Mouse (Mus musculus) limb, embryonic 11.5 days (tissue): Measurements from ENCODE around the gene Cldnd1. TPM values are rescaled to one million over a fixed set of nuclear protein-coding genes. Genes with fewer than 3 reads are reported as not detected.

Source experiments
- ATAC-seq: fragments of 200-750 bp; cut with Nextera tagmentation; 2 replicates; pipeline ENCODE4 v1.8.0; 2017; ENCODE audit warnings: low read depth; ENCODE audit not compliant: insufficient number of reproducible peaks, low FRiP score, low TSS enrichment
- DNase-seq: peaks from one replicate; pipeline ENCODE4 v3.0.0-alpha.2; 2015; ENCODE audit warnings: low spot score
- H3K27ac ChIP-seq: fragments of 300-500 bp; sonication (generic); replicated peaks from 2 replicates; pipeline ENCODE4 v1.5.1; 2014; ENCODE audit warnings: low read depth, mild to moderate bottlenecking, low read length
- H3K27me3 ChIP-seq: fragments of 300-500 bp; sonication (generic); 2 replicates; pipeline ENCODE4 v1.6.1; 2014; ENCODE audit warnings: mild to moderate bottlenecking, low read length, mixed read lengths; ENCODE audit not compliant: control insufficient read depth, insufficient read depth
- H3K36me3 ChIP-seq: fragments of 300-500 bp; sonication (generic); 2 replicates; pipeline ENCODE4 v1.6.1; 2014; ENCODE audit warnings: mild to moderate bottlenecking, low read length, moderate library complexity, mixed read lengths; ENCODE audit not compliant: control insufficient read depth, insufficient read depth
- H3K4me1 ChIP-seq: fragments of 300-500 bp; sonication (generic); 2 replicates; pipeline ENCODE4 v1.6.1; 2014; ENCODE audit warnings: low read length, mixed read lengths; ENCODE audit not compliant: control insufficient read depth, insufficient read depth
- H3K4me2 ChIP-seq: fragments of 300-500 bp; sonication (generic); 2 replicates; pipeline ENCODE4 v1.6.1; 2014; ENCODE audit warnings: low read depth, mild to moderate bottlenecking, moderate library complexity; ENCODE audit not compliant: severe bottlenecking
- H3K4me3 ChIP-seq: fragments of 300-500 bp; sonication (generic); 2 replicates; pipeline ENCODE4 v1.5.1; 2014; ENCODE audit warnings: low read depth, low read length
- H3K9ac ChIP-seq: fragments of 300-500 bp; sonication (generic); 2 replicates; pipeline ENCODE4 v1.6.1; 2014; ENCODE audit warnings: mild to moderate bottlenecking, low read length
- H3K9me3 ChIP-seq: fragments of 300-500 bp; sonication (generic); 2 replicates; pipeline ENCODE4 v1.6.1; 2016; ENCODE audit warnings: low read length; ENCODE audit not compliant: control insufficient read depth
- whole genome bisulfite sequencing: fragments of 180-500 bp; shearing (Covaris S2); extraction: QIAGEN DNeasy Blood & Tissue Kit; methylation state at CpG from one replicate; pipeline ENCODE4 v1.1.7; 2014; 5-methylcytosine and 5-hydroxymethylcytosine counted together
- polyA plus RNA-seq: library from polyadenylated mRNA; unstranded; fragments of >200 nt; fragmentation: Nextera tagmentation; extraction: Ambion mirVana; gene quantifications from 2 replicates; pipeline ENCODE4 v1.2.1, GENCODE M21; 2014

Cldnd1 gene
- polyA plus RNA-seq, 1 experiment from 2014 or later: 126 TPM

GRCm38 (mm10) chr16:58689555-58690169 lies 38.0 kb upstream of the Cldnd1 start:
- Histone ChIP-seq H3K36me3 (no peaks in the 10 kb centered on the region), H3K27me3 (no peaks in the 10 kb centered on the region), H3K4me1 (no peaks in the 10 kb centered on the region), H3K27ac (no peak overlapping the region), H3K4me3 (no peak overlapping the region), H3K9me3 (no peaks in the 10 kb centered on the region), H3K4me2 (no peak overlapping the region), H3K9ac (no peak overlapping the region)
- 87% methylated on average over 5 of the region's 5 CpGs for WGBS
- ATAC-seq (no peak), DNase-seq (no peak)

- 90% methylated on average over 5 of the region's 5 CpGs for WGBS
Observed at GRCm38 (mm10) chr16:58690322-58690732, 37.4 kb upstream of the Cldnd1 start.

GRCm38 (mm10) chr16:58694091-58694490 lies 33.6 kb upstream of the Cldnd1 start:
- WGBS: 90% methylated on average over 5 of the region's 5 CpGs
- H3K4me1 ChIP-seq: no peaks in the 10 kb centered on the region

More at GRCm38 (mm10) chr16:58690322-58690732, 37.4 kb upstream of the Cldnd1 start:
- Histone ChIP-seq H3K27ac (no peak overlapping the region), H3K9ac (no peak overlapping the region), H3K36me3 (no peaks in the 10 kb centered on the region), H3K9me3 (no peaks in the 10 kb centered on the region), H3K4me2 (no peak overlapping the region), H3K4me3 (no peak overlapping the region), H3K27me3 (no peaks in the 10 kb centered on the region), H3K4me1 (no peaks in the 10 kb centered on the region)
- ATAC-seq: no peak
- no peak for DNase-seq

GRCm38 (mm10) chr16:58696796-58697195 lies 30.9 kb upstream of the Cldnd1 start:
- H3K4me3 ChIP-seq: no peak overlapping the region
- H3K9me3 ChIP-seq: no peaks in the 10 kb centered on the region
- no peaks in the 10 kb centered on the region for H3K27me3 ChIP-seq
- no peak for ATAC-seq
- H3K4me2 ChIP-seq: no peak overlapping the region
- WGBS: 88% methylated on average over 3 of the region's 3 CpGs
- no peaks in the 10 kb centered on the region for H3K36me3 ChIP-seq
- no peak overlapping the region for H3K27ac ChIP-seq
- H3K4me1 ChIP-seq: no peaks in the 10 kb centered on the region
- no peak overlapping the region for H3K9ac ChIP-seq
- no peak for DNase-seq

More at GRCm38 (mm10) chr16:58694091-58694490, 33.6 kb upstream of the Cldnd1 start:
- no peaks in the 10 kb centered on the region for H3K36me3 ChIP-seq
- no peak for DNase-seq
- no peak overlapping the region for H3K9ac ChIP-seq
- H3K9me3 ChIP-seq: no peaks in the 10 kb centered on the region
- H3K4me3 ChIP-seq: no peak overlapping the region
- H3K27me3 ChIP-seq: no peaks in the 10 kb centered on the region
- no peak overlapping the region for H3K27ac ChIP-seq
- no peak overlapping the region for H3K4me2 ChIP-seq
- ATAC-seq: no peak

DNA sequence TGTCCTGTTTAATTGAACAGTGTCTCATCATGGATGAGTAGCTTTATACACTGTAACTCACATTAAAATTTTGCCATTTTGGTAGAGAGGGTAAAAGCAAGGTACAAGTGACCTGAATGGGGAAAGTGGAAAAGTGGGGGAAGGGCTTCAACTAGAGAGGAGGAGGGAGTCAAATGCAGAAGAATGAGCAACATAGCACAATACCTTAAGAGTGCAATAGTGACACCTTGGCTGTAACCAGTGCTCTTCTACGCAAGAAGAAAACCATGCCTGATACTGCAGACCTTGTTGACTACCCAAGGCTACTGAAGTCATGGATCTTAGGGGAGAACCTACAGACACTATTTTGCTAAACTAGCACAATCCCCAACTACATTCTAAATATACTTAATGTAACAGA lies 30.4 kb upstream of the Cldnd1 start:
- Histone ChIP-seq H3K9me3 (no peaks in the 10 kb centered on the region), H3K4me1 (no peaks in the 10 kb centered on the region), H3K9ac (no peak overlapping the region), H3K27me3 (no peaks in the 10 kb centered on the region), H3K36me3 (no peaks in the 10 kb centered on the region), H3K27ac (no peak overlapping the region), H3K4me2 (no peak overlapping the region), H3K4me3 (no peak overlapping the region)
- DNase-seq (no peak), ATAC-seq (no peak)
- 100% methylated on average over 1 of the region's 1 CpGs for WGBS

GRCm38 (mm10) chr16:58700174-58700573 lies 27.5 kb upstream of the Cldnd1 start:
- no peaks in the 10 kb centered on the region for H3K27me3 ChIP-seq
- no peaks in the 10 kb centered on the region for H3K4me1 ChIP-seq
- 74% methylated on average over 6 of the region's 6 CpGs for WGBS
- H3K36me3 ChIP-seq: no peaks in the 10 kb centered on the region
- no peaks in the 10 kb centered on the region for H3K9me3 ChIP-seq
- no peak overlapping the region for H3K4me2 ChIP-seq
- H3K9ac ChIP-seq: no peak overlapping the region
- H3K27ac ChIP-seq: no peak overlapping the region
- no peak overlapping the region for H3K4me3 ChIP-seq
- DNase-seq (no peak), ATAC-seq (no peak)

GRCm38 (mm10) chr16:58700816-58701424 lies 26.8 kb upstream of the Cldnd1 start:
- H3K9me3 ChIP-seq: no peaks in the 10 kb centered on the region
- H3K4me1 ChIP-seq: no peaks in the 10 kb centered on the region
- ATAC-seq: no peak
- no peak overlapping the region for H3K27ac ChIP-seq
- no peaks in the 10 kb centered on the region for H3K27me3 ChIP-seq
- 84% methylated on average over 12 of the region's 12 CpGs for WGBS
- H3K36me3 ChIP-seq: no peaks in the 10 kb centered on the region
- H3K4me2 ChIP-seq: no peak overlapping the region
- no peak overlapping the region for H3K4me3 ChIP-seq
- DNase-seq: no peak
- no peak overlapping the region for H3K9ac ChIP-seq

DNA sequence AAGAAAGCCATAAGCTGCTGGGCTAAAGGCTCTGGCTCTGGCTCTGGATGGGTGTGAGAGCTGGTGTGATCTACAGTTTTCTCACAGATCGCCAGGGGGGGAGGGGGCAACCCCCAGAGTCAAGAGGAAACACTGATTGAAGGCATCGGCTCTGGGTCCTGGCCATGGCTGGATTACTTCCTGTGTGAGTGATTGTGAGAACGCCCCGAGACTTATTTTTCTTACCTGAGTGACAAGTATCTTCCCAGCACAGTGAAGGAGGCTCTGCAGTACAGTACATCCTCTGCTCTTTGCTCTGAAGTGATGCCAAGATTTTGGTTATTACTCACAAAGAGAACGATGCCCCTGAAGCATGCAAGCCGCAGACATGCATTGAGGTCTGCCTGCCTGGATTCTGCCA lies 25.9 kb upstream of the Cldnd1 start:
- Histone ChIP-seq H3K27ac (no peak overlapping the region), H3K9ac (no peak overlapping the region), H3K27me3 (no peaks in the 10 kb centered on the region), H3K4me1 (no peaks in the 10 kb centered on the region), H3K9me3 (no peaks in the 10 kb centered on the region), H3K36me3 (no peaks in the 10 kb centered on the region), H3K4me2 (no peak overlapping the region), H3K4me3 (no peak overlapping the region)
- no peak for ATAC-seq
- no peak for DNase-seq
- 46% methylated on average over 6 of the region's 6 CpGs for WGBS
